Mouse (Mus musculus) c-Kit-positive CD71-negative TER-119-negative erythroid progenitor cells, embryonic 14.5 days (primary cell): ENCODE results near the gene Atp6v1b1.

Experiments used
- DNase-seq: peaks from one replicate; pipeline ENCODE4 v3.0.0-alpha.2; 2013; ENCODE audit warnings: low read depth

Gene Atp6v1b1

DNA sequence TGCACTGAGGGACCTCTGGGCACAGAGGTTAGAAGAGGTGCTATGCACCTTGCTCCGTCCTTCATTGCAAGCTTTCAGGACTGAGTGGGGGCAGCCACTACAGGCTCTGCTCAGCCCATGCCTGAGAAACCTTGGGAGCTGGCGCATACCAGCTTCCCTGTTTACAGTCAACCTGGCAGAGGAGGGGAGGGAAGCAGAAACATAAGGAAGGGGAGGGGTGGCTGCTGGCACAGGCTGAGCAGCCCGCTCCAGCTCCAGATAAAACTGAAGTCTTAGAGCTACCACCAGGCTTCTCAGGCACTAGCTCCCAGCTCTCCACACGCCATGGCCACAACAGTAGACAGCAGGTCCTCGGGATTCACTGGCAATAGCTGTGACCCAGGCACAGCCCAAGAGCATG is at the start of gene Atp6v1b1:
TSS of gene Atp6v1b1 (plus strand) at position 230 of the 400 bp plus-strand sequence.
- no peak for DNase-seq

DNA sequence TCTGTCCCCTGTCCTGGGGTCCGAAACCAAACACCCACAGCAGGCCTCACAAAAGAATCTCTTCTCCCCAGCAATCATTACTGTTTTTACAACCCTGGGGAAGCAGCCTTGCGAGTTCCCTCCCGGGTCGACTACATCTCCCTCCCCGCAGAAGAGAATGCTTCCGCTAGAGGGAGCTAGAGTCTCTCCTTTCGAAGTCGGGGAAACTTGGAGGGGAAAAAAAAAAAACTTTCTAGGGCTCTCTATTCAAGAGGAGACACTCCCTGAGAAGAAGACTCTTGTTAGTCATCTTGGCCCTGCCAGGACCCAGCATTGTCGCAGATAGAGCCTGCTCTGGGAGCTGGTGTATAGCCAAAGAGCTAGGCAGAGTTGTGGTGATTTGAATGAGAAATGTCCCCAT is 49.0 kb upstream of the Atp6v1b1 start:
- DNase-seq, result peak; percentile 74

DNA sequence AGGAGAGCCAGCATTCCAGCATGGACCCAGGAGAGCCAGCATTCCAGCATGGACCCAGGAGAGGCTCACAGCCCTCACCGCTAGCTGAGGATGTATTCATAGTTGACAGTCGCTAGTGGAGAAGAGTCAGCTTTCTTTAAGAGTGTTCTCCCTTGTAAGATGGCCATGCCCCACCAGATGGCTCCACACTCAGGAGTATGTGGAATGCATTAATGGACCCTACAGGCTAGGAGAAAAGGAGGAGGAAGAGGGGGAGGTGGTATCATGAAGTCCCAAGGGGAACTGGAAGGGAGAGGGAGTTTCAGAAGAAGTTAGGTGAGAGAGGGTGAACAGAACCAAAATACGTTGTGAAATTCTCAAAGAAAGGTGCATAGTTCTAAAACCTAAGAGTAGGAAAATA is 47.1 kb upstream of the Atp6v1b1 start:
- no peak for DNase-seq

DNA sequence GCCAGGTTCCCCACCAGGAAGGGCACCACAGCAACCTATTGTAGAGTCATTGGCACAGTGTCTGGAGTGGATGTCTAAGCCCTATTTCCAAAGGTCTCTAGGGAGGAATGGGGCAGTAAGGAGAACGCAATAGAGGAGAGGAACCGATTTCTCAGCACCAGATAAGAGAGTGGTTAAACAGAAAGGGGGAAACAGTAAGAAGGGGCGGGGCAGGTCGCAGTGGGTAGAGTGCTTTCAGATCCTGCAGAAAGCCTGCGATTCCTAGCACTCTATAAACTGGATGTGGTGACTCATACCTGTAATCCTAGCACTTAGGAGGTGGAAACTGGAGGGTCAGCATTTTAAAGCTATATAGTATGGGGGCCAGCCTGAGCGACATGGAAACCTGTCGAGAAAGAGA is 46.1 kb upstream of the Atp6v1b1 start:
- no peak for DNase-seq

DNA sequence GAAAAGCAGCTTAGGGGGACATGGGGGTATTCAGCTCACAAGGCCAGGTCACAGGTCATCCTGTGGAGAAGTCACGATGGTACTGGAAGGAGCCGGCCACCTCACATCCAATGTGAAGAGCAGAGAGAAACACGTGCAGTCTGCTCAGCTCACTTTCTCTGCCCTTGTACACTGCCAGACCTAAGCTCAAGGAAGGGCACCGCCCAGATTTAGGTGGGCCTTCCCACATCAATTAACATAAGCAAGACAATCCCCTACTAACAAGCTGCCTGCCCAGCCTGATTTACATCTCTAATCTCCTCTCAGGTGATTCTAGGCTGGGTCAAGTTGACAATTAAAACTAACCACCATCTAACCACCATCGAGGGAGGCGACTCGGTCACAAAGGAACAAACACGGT is 44.9 kb upstream of the Atp6v1b1 start:
- DNase-seq, result no peak

DNA sequence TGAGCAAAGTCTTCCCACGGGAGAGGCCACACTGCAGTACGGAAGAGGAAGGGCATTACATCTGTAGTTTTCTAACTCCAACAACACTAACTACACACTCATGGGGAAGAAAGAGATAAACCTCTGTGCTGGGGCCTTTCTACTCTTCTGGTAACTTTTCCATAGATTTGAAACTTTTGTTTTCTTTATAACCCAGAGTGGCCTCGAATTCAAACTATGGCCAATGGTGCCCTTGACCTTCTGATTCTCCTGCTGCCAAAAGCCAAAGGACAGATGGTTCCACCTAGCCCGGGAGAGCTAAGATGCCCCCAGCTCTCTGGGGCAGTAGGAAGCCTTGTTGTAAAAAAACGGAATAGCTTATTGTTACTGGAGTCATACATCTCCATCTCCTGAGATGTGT is 42.8 kb upstream of the Atp6v1b1 start:
- no peak for DNase-seq

DNA sequence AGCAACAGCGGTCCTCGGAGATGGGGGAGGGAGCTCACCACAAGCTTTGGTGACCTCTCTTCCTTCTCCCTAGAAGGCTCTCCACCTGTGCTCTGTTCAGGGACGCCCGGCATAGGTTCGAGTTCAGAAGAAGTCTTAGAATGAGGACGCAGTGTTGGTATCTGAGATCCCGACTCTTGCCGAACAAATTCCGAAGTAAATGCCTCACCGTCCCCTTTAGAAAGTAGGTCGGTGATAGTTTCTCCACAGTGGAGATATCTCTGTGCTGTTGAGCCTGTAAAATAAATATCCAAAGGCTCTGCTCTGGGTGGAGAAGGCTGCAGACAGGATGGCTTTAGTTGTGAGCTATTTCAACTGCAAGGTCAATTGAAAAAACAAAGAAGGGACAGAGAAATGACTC is 41.8 kb upstream of the Atp6v1b1 start:
- no peak for DNase-seq

DNA sequence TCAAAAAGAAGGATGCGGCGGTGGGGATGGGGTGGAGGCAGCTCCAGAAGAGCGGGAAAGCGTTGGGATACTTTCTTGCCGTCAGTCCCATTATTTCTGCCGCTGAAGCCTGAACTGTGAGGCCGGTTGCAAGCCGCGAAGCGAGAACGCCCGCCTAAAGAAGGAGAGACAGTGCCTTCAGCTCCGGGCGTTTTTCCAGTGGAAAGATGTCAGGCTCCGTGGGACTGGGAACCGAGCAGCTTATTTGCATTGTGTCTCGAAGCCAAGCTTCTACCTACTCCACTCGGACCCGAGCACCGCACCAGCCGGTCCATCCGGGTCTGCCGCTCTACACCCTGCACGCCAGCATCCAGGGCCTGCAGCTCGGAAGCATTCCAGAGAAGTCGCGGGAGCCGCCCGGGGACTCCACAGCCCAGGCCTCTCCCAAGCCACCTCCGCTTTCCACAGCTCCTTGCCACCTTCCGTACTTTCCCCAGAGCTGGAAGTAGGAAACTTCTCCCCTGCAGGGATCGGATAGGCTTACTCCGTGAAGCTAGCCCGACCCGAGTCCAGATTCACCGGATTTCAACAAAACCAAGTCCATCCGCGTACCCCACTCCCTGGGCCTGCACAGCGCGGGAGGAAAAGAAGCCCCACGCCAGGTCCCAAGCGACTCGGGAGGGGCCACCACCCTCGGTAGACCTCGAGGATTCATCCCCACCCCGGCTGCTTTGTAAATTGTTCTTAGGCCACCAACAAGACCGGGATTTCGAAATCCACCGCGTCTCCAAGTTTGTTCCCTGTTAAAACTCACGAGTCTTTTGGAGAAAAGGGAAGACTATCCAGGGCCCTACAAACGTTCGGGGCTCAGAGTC is 40.4 kb upstream of the Atp6v1b1 start:
- no peak for DNase-seq

DNA sequence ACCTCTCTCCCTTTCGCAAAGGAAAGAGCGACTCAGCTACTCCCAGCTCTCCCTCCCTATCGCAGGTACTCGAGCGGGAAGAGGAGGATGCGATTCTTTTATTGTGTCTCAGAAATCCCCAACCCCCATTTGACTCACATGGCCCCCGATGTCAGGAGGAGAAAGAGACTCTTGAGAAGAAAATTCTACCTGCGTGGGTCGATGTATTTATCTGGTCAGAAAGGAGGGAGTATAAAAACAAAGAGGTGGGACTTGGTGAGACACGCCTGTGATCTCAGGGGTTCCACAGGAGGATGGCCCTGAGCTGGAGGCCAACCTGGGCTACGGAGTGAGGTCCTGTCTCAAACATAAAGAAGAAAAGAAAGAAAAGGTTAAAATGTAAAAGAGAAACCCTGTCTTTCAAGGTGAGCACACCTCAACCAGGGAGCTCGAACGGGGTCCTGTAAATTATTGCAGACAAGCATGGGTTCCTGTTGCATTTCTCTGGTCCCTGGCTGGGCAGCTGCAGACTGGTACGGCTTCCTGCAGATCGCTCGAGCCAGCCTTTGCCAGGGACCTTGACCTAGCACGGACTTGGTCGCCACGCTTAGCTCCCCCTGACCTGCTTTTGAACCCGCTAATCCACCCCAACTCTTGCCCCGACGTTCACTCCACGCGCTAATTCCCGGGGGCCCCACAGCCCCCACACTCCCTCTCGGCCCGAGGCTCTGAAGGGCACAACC is 39.6 kb upstream of the Atp6v1b1 start:
- DNase-seq, result no peak

DNA sequence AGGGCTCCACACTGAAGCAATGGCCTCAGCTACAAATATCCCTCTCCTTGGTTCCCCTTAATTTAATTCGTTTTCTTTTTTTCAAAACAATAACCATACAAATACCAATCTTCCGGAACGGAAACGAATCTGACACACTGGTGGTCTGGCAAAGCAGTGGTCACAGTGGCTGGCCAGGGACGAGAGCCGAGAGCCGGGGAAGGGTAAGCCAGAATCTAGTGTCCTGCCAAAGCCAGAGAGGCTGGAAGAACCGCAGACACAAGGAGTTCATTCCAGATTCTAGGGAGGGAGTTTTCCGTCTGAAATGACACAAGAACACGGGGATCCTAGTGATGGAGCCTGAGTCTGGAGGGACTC is 39.1 kb upstream of the Atp6v1b1 start:
- DNase-seq, result no peak

DNA sequence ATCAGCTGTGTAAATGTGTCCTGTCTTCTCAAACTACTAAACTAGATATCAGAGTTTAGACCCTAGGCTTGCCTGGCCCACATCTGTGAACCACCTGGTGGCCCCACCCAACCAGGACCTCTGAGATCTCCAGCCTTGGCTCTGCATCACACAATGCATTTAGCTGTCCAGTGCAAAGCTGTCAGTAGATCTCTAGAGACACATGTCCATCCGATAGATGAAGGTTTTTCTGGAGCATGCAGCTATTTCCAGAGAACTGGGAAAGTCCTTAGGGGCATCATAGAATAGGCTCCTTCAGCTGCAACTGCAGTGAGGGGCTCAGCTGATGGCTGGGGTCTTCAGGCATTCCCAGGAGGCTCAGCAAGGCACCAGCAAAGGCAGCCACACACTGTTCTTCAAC is 38.5 kb upstream of the Atp6v1b1 start:
- no peak for DNase-seq

DNA sequence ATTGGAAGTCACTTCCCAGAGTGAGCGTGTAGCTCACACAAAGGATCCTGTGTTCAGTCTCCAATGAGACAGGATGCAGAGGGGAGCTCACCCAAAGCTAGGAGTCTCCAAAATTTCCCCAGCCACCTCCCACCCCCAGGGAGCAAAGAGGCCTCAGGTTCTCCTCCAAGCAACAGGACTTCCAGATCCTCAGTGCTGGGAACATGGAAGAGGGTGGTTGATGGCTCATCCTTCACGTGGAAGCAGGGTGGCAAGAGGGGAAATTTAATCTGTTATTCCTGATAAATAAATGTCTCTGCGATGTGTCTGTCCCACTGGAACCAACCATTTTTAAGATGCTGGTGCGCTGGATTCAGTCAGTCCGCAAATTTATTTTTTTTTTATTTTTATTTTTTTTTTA is 38.1 kb upstream of the Atp6v1b1 start:
- no peak for DNase-seq

DNA sequence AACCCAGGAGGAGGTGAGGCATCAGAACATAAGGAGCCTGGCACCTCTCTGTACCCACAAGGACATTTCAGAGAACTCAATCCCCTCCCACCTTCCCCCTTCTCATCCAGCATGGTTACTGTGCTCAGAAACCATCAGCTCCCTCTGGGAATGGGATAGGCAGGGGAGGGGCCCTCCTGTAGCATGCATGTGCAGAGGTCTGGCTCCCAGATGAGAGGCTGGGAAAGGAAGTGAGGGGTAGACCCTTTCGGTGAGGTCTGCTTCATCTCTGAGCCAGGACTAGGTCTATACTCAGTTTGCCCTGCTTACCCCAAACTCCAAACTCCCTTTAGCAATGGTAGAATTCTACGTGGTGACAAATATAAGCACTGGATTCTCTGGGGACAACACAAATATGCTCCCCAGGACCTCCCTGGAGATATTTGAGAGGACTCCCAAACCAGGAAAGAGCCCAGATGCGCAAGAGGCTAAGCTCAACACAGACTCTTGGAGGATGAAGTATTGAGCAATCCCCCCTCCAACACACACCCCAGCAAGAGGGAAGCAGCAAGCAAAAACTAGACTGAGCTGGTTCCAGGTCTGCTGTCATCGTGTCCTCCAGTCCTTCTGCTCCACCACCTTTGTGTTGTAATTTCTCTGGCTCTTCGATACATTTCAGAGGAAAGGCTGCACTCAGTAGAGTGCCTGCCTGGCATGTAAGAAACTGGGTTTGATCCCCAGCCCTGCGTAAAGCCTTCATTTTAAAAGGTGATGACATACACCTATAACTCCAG is 34.9 kb upstream of the Atp6v1b1 start:
- DNase-seq, result no peak

DNA sequence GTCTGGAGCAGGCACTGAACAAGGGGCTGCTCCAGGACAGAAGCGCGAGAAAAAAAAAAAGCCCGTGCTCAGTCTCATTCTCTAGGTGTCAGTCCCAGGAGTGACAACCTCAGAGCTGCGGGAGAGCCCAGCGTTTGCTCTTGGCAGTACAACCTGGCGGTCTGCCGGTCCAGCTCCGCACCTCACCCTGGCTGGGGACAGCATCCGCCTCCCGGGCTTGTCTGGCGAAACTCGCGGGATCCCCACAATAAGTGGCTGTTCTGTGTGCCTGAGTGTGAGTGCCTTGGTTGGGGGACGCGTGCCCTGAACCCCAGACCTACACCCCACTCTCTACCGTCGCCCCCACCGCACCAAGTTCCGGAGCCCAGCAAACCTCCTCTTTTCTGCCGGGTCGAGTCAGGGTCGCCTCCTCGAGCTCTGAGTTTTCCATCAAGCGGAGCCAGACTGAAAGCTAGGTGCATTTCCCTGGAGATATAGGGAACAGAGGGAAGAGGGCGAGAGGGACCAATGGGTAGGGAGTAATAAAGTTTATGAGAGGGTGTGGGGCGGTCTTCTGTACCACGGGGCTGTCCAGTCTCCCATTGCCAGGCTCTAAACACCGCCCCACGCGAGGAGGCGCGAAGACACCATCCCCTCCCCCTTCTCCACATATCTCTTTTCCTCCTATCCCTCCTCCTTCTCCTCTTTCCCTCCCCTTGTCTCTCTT is 32.3 kb upstream of the Atp6v1b1 start:
- no peak for DNase-seq

DNA sequence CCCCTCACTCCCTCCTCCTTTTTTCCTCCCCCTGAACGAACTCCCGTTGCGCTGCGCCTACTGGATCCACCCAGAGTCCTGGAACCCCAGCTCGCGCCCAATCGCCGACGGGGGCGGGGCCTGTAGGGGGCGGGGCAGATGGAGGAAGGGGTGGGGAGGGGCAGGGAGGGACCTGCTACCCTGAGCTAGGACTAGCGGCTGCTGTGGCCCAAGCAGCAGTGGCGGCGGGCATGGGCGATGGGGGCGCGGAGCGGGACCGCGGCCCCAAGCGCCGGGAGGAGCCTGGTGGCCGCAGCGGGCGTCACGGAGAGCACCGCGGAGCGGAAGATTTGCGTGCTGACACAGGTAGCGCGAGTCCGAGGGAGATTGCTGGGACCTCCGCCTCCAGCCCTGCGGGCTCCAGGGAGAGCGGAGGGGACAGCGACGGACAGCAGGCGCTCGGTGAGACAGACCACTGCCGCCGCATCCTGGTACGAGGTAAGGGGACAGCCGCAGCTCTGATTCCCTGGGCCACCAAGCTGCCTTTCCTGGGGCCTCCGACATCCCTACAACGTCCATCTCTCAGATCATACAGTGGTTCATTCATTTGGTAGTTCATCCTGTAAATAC is 31.6 kb upstream of the Atp6v1b1 start, which contains the start of gene Vax2:
TSS of gene Vax2 (plus strand) at position 198 of the 609 bp plus-strand sequence.
- peak; percentile 35 for DNase-seq

DNA sequence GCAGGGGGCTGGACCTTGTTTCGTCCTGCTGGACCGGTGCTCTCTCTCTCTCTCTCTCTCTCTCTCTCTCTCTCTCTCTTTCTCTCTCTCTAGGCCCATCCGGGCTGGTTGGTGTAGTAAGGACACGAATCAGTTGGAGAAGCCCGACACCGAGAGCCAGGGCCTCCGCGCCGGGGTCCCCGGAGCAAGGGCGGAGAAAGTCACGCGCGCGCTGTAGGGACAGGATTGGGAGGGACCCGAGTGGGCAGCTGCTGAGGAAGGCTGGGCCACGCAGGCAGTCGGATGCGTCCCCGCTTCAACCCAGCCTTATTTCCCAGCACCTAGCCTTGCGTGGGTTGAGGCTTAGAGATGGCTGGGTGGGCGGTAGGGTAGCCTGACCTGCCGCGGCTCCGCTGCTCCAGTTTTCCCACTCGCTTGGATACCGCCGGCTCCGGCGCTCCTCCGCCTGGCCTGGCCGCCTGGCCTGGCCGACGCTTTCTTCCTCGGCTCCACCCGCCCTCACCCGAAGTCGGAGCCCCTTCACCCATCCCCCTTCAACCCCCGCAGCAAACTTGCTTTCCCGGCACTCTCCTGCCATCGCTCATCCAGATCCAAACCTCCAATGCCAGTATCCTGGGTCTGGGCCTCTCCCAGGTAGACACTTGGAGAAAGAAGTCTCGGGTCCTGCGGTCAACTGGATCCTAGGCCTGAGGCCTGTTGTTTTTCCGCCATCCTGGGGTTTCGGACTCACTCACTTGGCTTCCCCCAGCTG is 30.9 kb upstream of the Atp6v1b1 start:
- no peak for DNase-seq

DNA sequence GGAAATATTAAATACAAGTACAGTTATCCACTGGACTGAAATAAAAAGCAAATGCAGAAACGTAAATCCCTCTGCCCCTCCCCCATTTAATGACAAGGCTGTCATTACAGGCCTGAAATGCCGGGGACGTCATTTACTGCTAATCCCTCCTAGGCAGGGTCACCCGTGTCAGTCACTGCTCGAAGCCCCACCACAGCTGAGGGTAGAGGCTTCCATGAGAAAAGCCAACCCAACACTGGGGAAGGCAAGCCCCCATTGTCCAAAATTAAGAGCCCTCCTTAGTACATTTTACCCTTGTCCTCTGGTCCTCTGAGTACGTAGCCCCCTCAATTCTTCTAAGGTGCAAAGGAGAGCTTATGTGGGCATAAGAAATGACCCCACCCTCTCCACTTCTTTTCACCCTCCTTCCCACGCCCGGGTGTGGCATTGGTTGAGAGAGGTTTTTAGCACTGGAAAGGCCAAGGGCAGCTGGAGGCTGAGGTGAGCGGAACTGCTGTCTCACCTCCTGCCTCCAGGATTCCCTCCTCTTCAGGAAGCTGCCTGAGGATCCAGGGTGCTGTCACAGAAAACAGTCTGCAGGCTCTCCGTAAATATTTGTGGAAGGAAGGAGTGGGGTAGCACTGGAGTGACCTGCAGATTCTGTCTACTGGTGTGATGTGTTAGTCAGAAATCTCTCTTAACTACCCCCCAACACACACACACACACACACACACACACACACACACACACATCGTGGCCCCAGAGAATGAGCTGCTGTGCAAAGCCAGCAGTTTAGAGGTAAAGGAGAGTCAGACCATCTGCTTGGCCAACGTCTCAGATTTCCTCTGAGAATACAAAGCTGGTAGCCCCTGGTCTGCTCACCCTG is 29.3 kb upstream of the Atp6v1b1 start:
- DNase-seq, result no peak

DNA sequence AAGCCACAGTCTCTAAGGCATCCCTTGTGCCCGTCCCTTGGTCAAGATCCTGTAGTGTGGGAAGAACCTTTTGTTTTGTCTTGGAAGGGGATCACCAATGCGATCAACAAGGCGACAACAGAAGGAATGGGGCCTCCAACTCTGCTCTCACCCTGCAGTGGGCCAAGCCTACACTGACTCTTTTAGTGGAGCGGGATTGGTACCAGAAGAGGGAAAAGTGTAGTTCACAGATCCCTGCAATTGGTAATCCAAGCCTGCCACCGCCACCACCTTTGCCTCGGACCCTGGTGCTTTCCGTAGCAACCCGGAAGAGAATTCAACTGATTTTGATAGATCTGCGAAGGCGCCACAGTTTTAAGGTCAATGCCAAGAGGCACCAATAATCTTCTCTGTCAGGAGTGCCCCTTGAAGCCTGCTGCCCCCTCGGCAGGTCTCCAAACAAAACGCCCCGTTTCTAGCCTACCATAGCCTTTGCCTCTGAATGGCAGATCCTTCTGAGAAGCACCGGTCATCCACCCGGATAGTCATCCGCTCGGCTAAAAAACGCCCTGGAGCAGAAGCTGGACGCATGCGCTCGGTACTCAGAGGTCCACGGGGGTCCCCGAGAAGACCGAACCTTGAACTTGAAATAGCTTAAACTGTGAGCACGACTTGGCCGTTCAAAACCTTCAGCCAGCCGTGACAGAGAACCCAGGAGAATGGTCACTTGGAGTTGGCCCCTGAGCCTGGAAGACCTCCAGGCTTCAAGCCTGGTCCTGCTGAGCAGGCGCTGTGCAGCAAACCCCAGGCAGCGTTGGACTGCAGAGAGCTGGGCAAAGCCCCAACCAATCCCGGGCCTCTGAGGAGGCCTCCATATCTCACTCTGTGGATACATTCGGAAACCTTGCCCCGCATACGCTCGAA is 28.3 kb upstream of the Atp6v1b1 start:
- DNase-seq, result no peak
